Mouse (Mus musculus) liver, embryonic 13.5 days (tissue): ENCODE data around the gene Ddx39b. TPM values are rescaled to one million over a fixed set of nuclear protein-coding genes. Genes with fewer than 3 reads are reported as not detected.
A peak's percentile ranks its signal among the peaks of the same experiment; 100 is the strongest.

Experiments
- ATAC-seq: fragments of 200-750 bp; cut with Nextera tagmentation; 2 replicates; pipeline ENCODE4 v1.8.0; 2017; ENCODE audit warnings: low read depth, mild to moderate bottlenecking, moderate number of reproducible peaks, moderate library complexity
- DNase-seq: peaks from one replicate; pipeline ENCODE4 v3.0.0; 2022
- H3K27ac ChIP-seq: fragments of 300-500 bp; sonication (generic); 2 replicates; pipeline ENCODE4 v1.5.1; 2015; ENCODE audit warnings: moderate library complexity, mild to moderate bottlenecking, inconsistent platforms
- H3K27me3 ChIP-seq: fragments of 300-500 bp; sonication (generic); 2 replicates; pipeline ENCODE4 v1.6.1; 2015; ENCODE audit warnings: mild to moderate bottlenecking, inconsistent platforms
- H3K36me3 ChIP-seq: fragments of 300-500 bp; sonication (generic); 2 replicates; pipeline ENCODE4 v1.6.1; 2015; ENCODE audit warnings: mild to moderate bottlenecking, inconsistent platforms
- H3K4me1 ChIP-seq: fragments of 300-500 bp; sonication (generic); replicated peaks from 2 replicates; pipeline ENCODE4 v1.6.1; 2015; ENCODE audit warnings: inconsistent platforms
- H3K4me2 ChIP-seq: fragments of 300-500 bp; sonication (generic); 2 replicates; pipeline ENCODE4 v1.6.1; 2015; ENCODE audit warnings: inconsistent platforms, mild to moderate bottlenecking, moderate library complexity
- H3K4me3 ChIP-seq: fragments of 300-500 bp; sonication (generic); replicated peaks from 2 replicates; pipeline ENCODE4 v1.5.1; 2015; ENCODE audit warnings: mild to moderate bottlenecking, inconsistent platforms
- H3K9ac ChIP-seq: fragments of 300-500 bp; sonication (generic); 2 replicates; pipeline ENCODE4 v1.6.1; 2015; ENCODE audit warnings: mild to moderate bottlenecking, inconsistent platforms
- H3K9me3 ChIP-seq: fragments of 300-500 bp; sonication (generic); replicated peaks from 2 replicates; pipeline ENCODE4 v1.6.1; 2016; ENCODE audit warnings: inconsistent platforms
- WGBS: fragments of 180-500 bp; shearing (Covaris S2); methylation state at CpG from one replicate; pipeline ENCODE4 v1.1.7; 2015; ENCODE audit not compliant: insufficient replicate concordance; 5-methylcytosine and 5-hydroxymethylcytosine counted together
- polyA plus RNA-seq: library from polyadenylated mRNA; unstranded; fragments of >200 nt; fragmentation: Nextera tagmentation; extraction: Ambion mirVana; gene quantifications from 2 replicates; pipeline ENCODE4 v1.2.1, GENCODE M21; 2015

The Ddx39b gene
- polyA plus RNA-seq, 1 experiment from 2014 or later, result 208 TPM

- peaks cover 48% of the 10 kb centered on the region for H3K4me1 ChIP-seq
- H3K9ac ChIP-seq, result no peak overlapping the region
- DNase-seq (no peak), ATAC-seq (no peak)
- no peak overlapping the region for H3K4me3 ChIP-seq
- H3K36me3 ChIP-seq, result peaks cover 92% of the 10 kb centered on the region
- no peak overlapping the region for H3K27ac ChIP-seq
- H3K4me2 ChIP-seq, result no peak overlapping the region
- WGBS, result 79% methylated on average over 7 of the region's 7 CpGs
- no peaks in the 10 kb centered on the region for H3K27me3 ChIP-seq
- H3K9me3 ChIP-seq, result no peaks in the 10 kb centered on the region
These were observed 5.6 kb downstream of the Ddx39b start for GRCm38 (mm10) chr17:35247144-35247543.

- ATAC-seq, result no peak
- Histone ChIP-seq H3K4me2 (no peak overlapping the region), H3K9me3 (no peaks in the 10 kb centered on the region), H3K27ac (no peak overlapping the region), H3K4me3 (no peak overlapping the region), H3K9ac (no peak overlapping the region), H3K4me1 (peaks cover 40% of the 10 kb centered on the region), H3K27me3 (no peaks in the 10 kb centered on the region), H3K36me3 (peaks cover 99% of the 10 kb centered on the region)
- WGBS, result 90% methylated on average over 14 of the region's 14 CpGs
- DNase-seq, result no peak
These were observed 7.4 kb downstream of the Ddx39b start for GRCm38 (mm10) chr17:35248986-35249385.

- DNase-seq (no peak), ATAC-seq (no peak)
- WGBS, result 86% methylated on average over 19 of the region's 19 CpGs
- Histone ChIP-seq H3K27ac (no peak overlapping the region), H3K9ac (no peak overlapping the region), H3K36me3 (peaks cover 98% of the 10 kb centered on the region), H3K4me3 (no peak overlapping the region), H3K9me3 (no peaks in the 10 kb centered on the region), H3K4me2 (no peak overlapping the region), H3K4me1 (peaks cover 34% of the 10 kb centered on the region), H3K27me3 (no peaks in the 10 kb centered on the region)
These were observed 8.1 kb downstream of the Ddx39b start for GRCm38 (mm10) chr17:35249451-35250197.

- ATAC-seq (no peak), DNase-seq (no peak)
- Histone ChIP-seq H3K36me3 (peaks cover 89% of the 10 kb centered on the region), H3K9me3 (no peaks in the 10 kb centered on the region), H3K27me3 (no peaks in the 10 kb centered on the region), H3K9ac (no peak overlapping the region), H3K4me3 (no peak overlapping the region), H3K27ac (no peak overlapping the region), H3K4me2 (no peak overlapping the region), H3K4me1 (peaks cover 25% of the 10 kb centered on the region)
- 83% methylated on average over 3 of the region's 3 CpGs for WGBS
These were observed 9.0 kb downstream of the Ddx39b start for GRCm38 (mm10) chr17:35250348-35251120.

- Histone ChIP-seq H3K4me1 (peaks cover 18% of the 10 kb centered on the region), H3K9me3 (no peaks in the 10 kb centered on the region), H3K4me3 (no peak overlapping the region), H3K27me3 (no peaks in the 10 kb centered on the region), H3K4me2 (no peak overlapping the region), H3K36me3 (peaks cover 82% of the 10 kb centered on the region), H3K27ac (no peak overlapping the region), H3K9ac (no peak overlapping the region)
- 85% methylated on average over 15 of the region's 15 CpGs for WGBS
- ATAC-seq (no peak), DNase-seq (no peak)
These were observed 9.7 kb downstream of the Ddx39b start for GRCm38 (mm10) chr17:35251162-35251719.

GRCm38 (mm10) chr17:35251981-35252380 lies 10.4 kb downstream of the Ddx39b start:
- no peak overlapping the region for H3K4me3 ChIP-seq
- 79% methylated on average over 5 of the region's 5 CpGs for WGBS
- ATAC-seq, result no peak
- DNase-seq, result no peak
- H3K9ac ChIP-seq, result no peak overlapping the region
- no peaks in the 10 kb centered on the region for H3K27me3 ChIP-seq
- peaks cover 74% of the 10 kb centered on the region for H3K36me3 ChIP-seq
- H3K4me1 ChIP-seq, result peaks cover 11% of the 10 kb centered on the region; the same call in 1 of the 2 replicates
- H3K4me2 ChIP-seq, result no peak overlapping the region
- no peak overlapping the region for H3K27ac ChIP-seq
- H3K9me3 ChIP-seq, result no peaks in the 10 kb centered on the region

- ATAC-seq (no peak), DNase-seq (no peak)
- 81% methylated on average over 18 of the region's 18 CpGs for WGBS
- Histone ChIP-seq H3K4me3 (no peak overlapping the region), H3K27ac (no peak overlapping the region), H3K9me3 (no peaks in the 10 kb centered on the region), H3K36me3 (peaks cover 67% of the 10 kb centered on the region), H3K27me3 (no peaks in the 10 kb centered on the region), H3K4me2 (no peak overlapping the region), H3K4me1 (peaks cover 16% of the 10 kb centered on the region), H3K9ac (no peak overlapping the region)
These were observed 11.2 kb downstream of the Ddx39b start for GRCm38 (mm10) chr17:35252619-35253292.

GRCm38 (mm10) chr17:35253293-35254093 lies 11.9 kb downstream of the Ddx39b start:
- DNase-seq (no peak), ATAC-seq (no peak)
- H3K27me3 ChIP-seq, result no peaks in the 10 kb centered on the region
- H3K9ac ChIP-seq, result no peak overlapping the region
- peaks cover 18% of the 10 kb centered on the region for H3K4me1 ChIP-seq
- WGBS, result 83% methylated on average over 32 of the region's 32 CpGs
- H3K4me3 ChIP-seq, result no peak overlapping the region
- H3K36me3 ChIP-seq, result peaks cover 59% of the 10 kb centered on the region
- H3K9me3 ChIP-seq, result no peaks in the 10 kb centered on the region
- H3K27ac ChIP-seq, result no peak overlapping the region
- H3K4me2 ChIP-seq, result no peak overlapping the region

GRCm38 (mm10) chr17:35254241-35255098 lies 12.9 kb downstream of the Ddx39b start:
- Histone ChIP-seq H3K27me3 (no peaks in the 10 kb centered on the region), H3K9me3 (no peaks in the 10 kb centered on the region), H3K4me2 (no peak overlapping the region), H3K9ac (no peak overlapping the region), H3K36me3 (peaks cover 49% of the 10 kb centered on the region), H3K4me3 (no peak overlapping the region), H3K27ac (0 out of 2 replicates have a peak overlapping the region, but pooled peaks have one; percentile 7), H3K4me1 (peaks cover 25% of the 10 kb centered on the region)
- WGBS, result 55% methylated on average over 11 of the region's 11 CpGs
- DNase-seq (no peak), ATAC-seq (peak; percentile 37; the same call in 1 of the 2 replicates)

- no peak overlapping the region for H3K9ac ChIP-seq
- no peaks in the 10 kb centered on the region for H3K9me3 ChIP-seq
- no peaks in the 10 kb centered on the region for H3K27me3 ChIP-seq
- peaks cover 41% of the 10 kb centered on the region for H3K36me3 ChIP-seq
- H3K4me3 ChIP-seq, result no peak overlapping the region
- DNase-seq (no peak), ATAC-seq (no peak)
- peaks cover 24% of the 10 kb centered on the region for H3K4me1 ChIP-seq
- H3K27ac ChIP-seq, result no peak overlapping the region
- 45% methylated on average over 3 of the region's 3 CpGs for WGBS
- no peak overlapping the region for H3K4me2 ChIP-seq
These were observed 13.8 kb downstream of the Ddx39b start for GRCm38 (mm10) chr17:35255301-35255700.
